Mouse (Mus musculus) megakaryocyte, embryonic 14.5 days (primary cell): ENCODE results near the gene Sh3pxd2a.

Experiments used
- FLI1 ChIP-seq: IDR thresholded peaks from 2 replicates; pipeline ENCODE4 v1.6.1; 2012; ENCODE audit warnings: low read length, inconsistent platforms, mixed read lengths
- GATA1 ChIP-seq: IDR thresholded peaks from 3 replicates; pipeline ENCODE4 v1.6.1; 2012; ENCODE audit warnings: mixed read lengths, low read length, inconsistent platforms, borderline replicate concordance

- TF ChIP-seq GATA1: no peak
- TF ChIP-seq FLI1: no peak
Measured at GRCm38 (mm10) chr19:47434655-47435054, 29.5 kb downstream of the Sh3pxd2a start.
